ENCODE assay signal across 27 mouse cellular contexts in genomic region chr11:65824556-65824955, GRCm38 (mm10). TPM values are rescaled to one million over a fixed set of nuclear protein-coding genes. Genes with fewer than 3 reads are reported as not detected.
DNase-seq lines count a peak whose midpoint lies in the region; ATAC-seq lines count a peak whose summit lies in the region.
"Had no signal": no experiment of that assay in that cellular context is flagged by ENCODE, and none has a peak within 500 bp of the region (broad histone marks: within the 10 kb centered on the region; RNA-seq: fewer than 3 reads in every experiment).

No protein-coding gene starts in this region.

- 0 out of 2 replicates have a peak overlapping the region, but pooled peaks have one; percentile 32 for H3K27ac ChIP-seq in kidney, embryonic 15.5 days
- no peak overlapping the region for H3K27ac ChIP-seq in kidney, embryonic 14.5 days (ENCODE audit: low read depth, low read length)
- H3K27ac ChIP-seq: embryonic facial prominence, embryonic 12.5 days; heart, adult 2 months; heart, embryonic 13.5 days; hindbrain, embryonic 14.5 days; kidney, postnatal 0 days; layer of hippocampus, adult 2 months; limb, embryonic 10.5 days; lung, embryonic 15.5 days; macrophage had no signal

- H3K27me3 ChIP-seq in kidney, embryonic 15.5 days = no peaks in the 10 kb centered on the region
- H3K27me3 ChIP-seq in kidney, embryonic 14.5 days (ENCODE audit: control insufficient read depth, insufficient read depth, low read length) = no peaks in the 10 kb centered on the region
- H3K27me3 ChIP-seq: embryonic facial prominence, embryonic 12.5 days; heart, embryonic 13.5 days; lung, embryonic 15.5 days; Patski had no signal

- H3K36me3 ChIP-seq in kidney, embryonic 15.5 days = peaks cover 66% of the 10 kb centered on the region
- peaks cover 43% of the 10 kb centered on the region for H3K36me3 ChIP-seq in kidney, embryonic 14.5 days (ENCODE audit: control insufficient read depth, insufficient read depth, low read length)

- H3K9ac ChIP-seq in kidney, embryonic 15.5 days = no peak overlapping the region
- no peak overlapping the region for H3K9ac ChIP-seq in kidney, embryonic 14.5 days (ENCODE audit: low read depth, low read length)
- H3K9ac ChIP-seq: embryonic facial prominence, embryonic 12.5 days; forebrain, postnatal 0 days; heart, embryonic 13.5 days; hindbrain, embryonic 14.5 days; lung, embryonic 15.5 days had no signal

- 70% methylated on average over 3 of the region's 3 CpGs for WGBS in kidney, embryonic 15.5 days
- WGBS in kidney, embryonic 14.5 days = 65% methylated on average over 3 of the region's 3 CpGs

- intact Hi-C loops in gastrocnemius, postnatal 14 days (cut with DNase I; ENCODE audit: low total_unique reads) = loop anchor here (10.0 kb wide), 1 partner anchor 300 kb away; no protein-coding TSS in a partner anchor

- no peaks in the 10 kb centered on the region for H3K4me1 ChIP-seq in kidney, embryonic 15.5 days
- H3K4me1 ChIP-seq in kidney, embryonic 14.5 days (ENCODE audit: control insufficient read depth, insufficient read depth, low read length) = no peaks in the 10 kb centered on the region
- H3K4me1 ChIP-seq: embryonic facial prominence, embryonic 12.5 days; limb, embryonic 10.5 days; lung, embryonic 15.5 days had no signal

- DNase-seq in adrenal gland, postnatal 10 days = peak; percentile 43
- no peak for DNase-seq in adrenal gland, adult 18-20 months (ENCODE audit: low spot score in 2 of 2)
- DNase-seq in 3T3-L1 (ENCODE audit: low read depth, low spot score) = peak; percentile 20
- peak; percentile 3 to 5 for DNase-seq in adrenal gland, postnatal 36 days
- no peak for DNase-seq in gastrocnemius, postnatal 14 days
- DNase-seq: cerebellum, adult 18-20 months; cerebellum, postnatal 25 days; forebrain, postnatal 0 days; gastrocnemius, postnatal 25 days; heart, adult 2 months; heart, postnatal 36 days; right cerebral cortex, adult 18-20 months; right cerebral cortex, postnatal 4 days; thymus, postnatal 25 days had no signal

- H3K4me3 ChIP-seq in kidney, embryonic 15.5 days (replicated peaks) = no peak overlapping the region
- H3K4me3 ChIP-seq in kidney, embryonic 14.5 days (ENCODE audit: low read length) = no peak overlapping the region
- H3K4me3 ChIP-seq: embryonic facial prominence, embryonic 12.5 days; heart, adult 2 months; heart, embryonic 13.5 days; layer of hippocampus, adult 2 months; limb, embryonic 10.5 days; lung, embryonic 15.5 days had no signal

- no peak overlapping the region for H3K4me2 ChIP-seq in kidney, embryonic 15.5 days
- H3K4me2 ChIP-seq in kidney, embryonic 14.5 days (replicated peaks; ENCODE audit: low read depth, low read length) = no peak overlapping the region
- H3K4me2 ChIP-seq: embryonic facial prominence, embryonic 12.5 days; heart, embryonic 13.5 days; hindbrain, embryonic 14.5 days; liver, embryonic 11.5 days; lung, embryonic 15.5 days had no signal

- no peak for ATAC-seq in kidney, embryonic 15.5 days (replicated peaks; ENCODE audit: low FRiP score)
- no peak for ATAC-seq in kidney, embryonic 14.5 days (ENCODE audit: low FRiP score, low TSS enrichment)
- ATAC-seq: forebrain, postnatal 0 days; inflammation-experienced regulatory T-cells, adult 6 months; Patski had no signal

- no peaks in the 10 kb centered on the region for H3K9me3 ChIP-seq in kidney, embryonic 15.5 days (replicated peaks)
- H3K9me3 ChIP-seq in kidney, embryonic 14.5 days (ENCODE audit: control insufficient read depth, low read length) = no peaks in the 10 kb centered on the region
- H3K9me3 ChIP-seq: embryonic facial prominence, embryonic 12.5 days; heart, embryonic 13.5 days; limb, embryonic 10.5 days; lung, embryonic 15.5 days had no signal

RNA-seq across cellular contexts. Expression of gene Zkscan6, which starts 17.6 kb away (rescaled TPM):
- total RNA-seq in adrenal gland, postnatal 10 days (2021) = 10 to 100 TPM; 10.8 to 12.9 TPM
- 10 to 100 TPM; 10.0 to 14.0 TPM for total RNA-seq in adrenal gland, adult 18-20 months (2021)
- 14.7 and 16.0 TPM in 2 replicates for polyA plus RNA-seq in kidney, embryonic 15.5 days (2015; fragmentation: Nextera tagmentation; extraction: Ambion mirVana)
- 10.4 and 13.4 TPM in 2 replicates for polyA plus RNA-seq in kidney, embryonic 14.5 days (2014; fragmentation: Nextera tagmentation; extraction: Ambion mirVana)
- total RNA-seq in adrenal gland, postnatal 36 days (2021) = 10 to 100 TPM; 14.4 to 17.0 TPM
- total RNA-seq in gastrocnemius, postnatal 14 days (2021) = 1 to 10 TPM; 3.4 TPM

RNA-seq across cellular contexts. Expression of gene Map2k4, which starts 36.5 kb away (rescaled TPM):
- 10 to 100 TPM; 42.7 to 46.4 TPM for total RNA-seq in adrenal gland, postnatal 10 days (2021)
- 10 to 100 TPM; 40.0 to 62.2 TPM for total RNA-seq in adrenal gland, adult 18-20 months (2021)
- polyA plus RNA-seq in kidney, embryonic 15.5 days (2015; fragmentation: Nextera tagmentation; extraction: Ambion mirVana) = 61.3 and 61.8 TPM in 2 replicates
- 58.0 and 82.5 TPM in 2 replicates for polyA plus RNA-seq in kidney, embryonic 14.5 days (2014; fragmentation: Nextera tagmentation; extraction: Ambion mirVana)
- 10 to 100 TPM; 44.8 to 50.4 TPM for total RNA-seq in adrenal gland, postnatal 36 days (2021)
- total RNA-seq in gastrocnemius, postnatal 14 days (2021) = 10 to 100 TPM; 54.9 to 56.0 TPM

Comparison
In these comparisons a context has a peak if more than half of its experiments do, and no peak if none do; other contexts are left out.
1. DNase-seq: peak in adrenal gland, postnatal 10 days (single experiment), 3T3-L1 (single experiment) and adrenal gland, postnatal 36 days (2 of 2); none in adrenal gland, adult 18-20 months (0 of 2) and gastrocnemius, postnatal 14 days (single experiment).